Mouse (Mus musculus) bone marrow macrophage, adult 2 months (primary cell): Measurements from ENCODE around the gene Pip5k1a. TPM values are rescaled to one million over a fixed set of nuclear protein-coding genes. Genes with fewer than 3 reads are reported as not detected.
"Not testable (repeated sequence)": the region's sequence is repeated elsewhere in the genome, so short reads cannot be mapped to it uniquely, and the experiment has no call there.

Experiments
- H3K27ac ChIP-seq: 2 replicates; pipeline ENCODE4 v1.5.1; 2012; ENCODE audit warnings: low read depth, low read length; ENCODE audit not compliant: insufficient read depth
- H3K4me1 ChIP-seq: 2 replicates; pipeline ENCODE4 v1.6.1; 2012; ENCODE audit warnings: low read length; ENCODE audit not compliant: control insufficient read depth, insufficient read depth
- H3K4me3 ChIP-seq: 2 replicates; pipeline ENCODE4 v1.5.1; 2012; ENCODE audit warnings: mild to moderate bottlenecking, low read length, moderate library complexity; ENCODE audit not compliant: insufficient read depth
- CTCF ChIP-seq: IDR thresholded peaks from 2 replicates; pipeline ENCODE4 v1.5.1; 2012; ENCODE audit warnings: low read depth, mild to moderate bottlenecking, low read length, moderate library complexity
- POLR2A ChIP-seq: IDR thresholded peaks from 2 replicates; pipeline ENCODE4 v1.6.1; 2012; ENCODE audit warnings: mild to moderate bottlenecking, low read depth, low read length, borderline replicate concordance
- polyA plus RNA-seq: library from polyadenylated mRNA; stranded (reverse); fragments of >200 nt; gene quantifications from 2 replicates; pipeline ENCODE4 v1.2.4, GENCODE M21; 2012; ENCODE audit not compliant: missing spikeins, insufficient read depth, insufficient read length

Pip5k1a gene
- polyA plus RNA-seq, 1 experiment, result 23.4 TPM

- Histone ChIP-seq H3K4me1 (peaks cover 9% of the 10 kb centered on the region), H3K4me3 (no peak overlapping the region), H3K27ac (peak overlapping the region; percentile 33; the same call in 1 of the 2 replicates)
- TF ChIP-seq POLR2A (no peak), CTCF (no peak)
Observed at GRCm38 (mm10) chr3:95027057-95027645, 79.6 kb downstream of the Pip5k1a start.

DNA sequence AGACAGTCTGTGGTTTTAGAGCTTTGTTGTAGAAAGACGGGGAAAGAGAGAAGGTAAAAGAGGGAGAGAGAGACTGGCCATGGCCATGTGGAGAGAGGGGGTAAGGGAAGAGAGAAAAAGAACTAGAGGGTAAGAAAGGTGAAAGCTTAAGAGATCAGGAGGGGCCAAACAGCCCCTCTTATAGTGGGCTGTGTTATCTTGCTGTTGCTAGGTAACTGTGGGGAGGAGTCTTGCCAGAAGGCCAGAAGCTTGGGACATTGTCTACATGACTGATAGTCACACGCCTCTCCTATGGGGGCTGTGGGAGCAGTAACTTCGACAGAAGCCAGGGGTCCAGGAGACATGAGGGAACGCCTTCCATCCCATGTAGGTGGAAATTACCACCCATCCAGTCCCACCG, 81.5 kb downstream of the Pip5k1a start:
- H3K27ac ChIP-seq, result no peak overlapping the region
- H3K4me3 ChIP-seq, result no peak overlapping the region
- peaks cover 9% of the 10 kb centered on the region for H3K4me1 ChIP-seq
- TF ChIP-seq CTCF (no peak), POLR2A (no peak)

GRCm38 (mm10) chr3:95024551-95024950, 82.2 kb downstream of the Pip5k1a start:
- TF ChIP-seq POLR2A, result no peak
- no peak for TF ChIP-seq CTCF
- Histone ChIP-seq H3K27ac (no peak overlapping the region), H3K4me3 (no peak overlapping the region), H3K4me1 (peaks cover 9% of the 10 kb centered on the region)

GRCm38 (mm10) chr3:95020956-95021355, 85.8 kb downstream of the Pip5k1a start:
- H3K4me1 ChIP-seq, H3K4me3 ChIP-seq, H3K27ac ChIP-seq: not testable (repeated sequence)

DNA sequence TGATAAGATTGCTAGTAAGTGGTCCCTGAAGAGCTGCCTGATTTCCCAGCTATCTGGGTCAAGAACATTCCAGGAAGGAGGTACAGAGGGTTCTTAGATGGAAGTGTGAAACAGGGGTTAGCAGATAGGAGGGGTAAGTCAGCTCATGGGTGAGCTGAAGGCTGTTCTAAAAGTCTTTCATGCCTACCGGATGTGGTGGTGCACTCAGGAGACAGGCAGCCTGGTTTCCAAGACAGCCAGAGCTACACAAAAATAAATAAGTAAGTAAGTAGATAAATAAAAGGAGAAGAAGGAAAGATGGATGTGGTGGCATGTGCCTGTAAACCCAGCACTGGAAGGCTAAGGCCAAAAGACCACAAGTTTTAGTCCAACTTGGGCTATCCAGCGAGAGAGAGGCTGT, 88.0 kb downstream of the Pip5k1a start:
- Histone ChIP-seq H3K27ac (no peak overlapping the region), H3K4me1 (peaks cover 4% of the 10 kb centered on the region), H3K4me3 (no peak overlapping the region)
- TF ChIP-seq CTCF (no peak), POLR2A (no peak)

DNA sequence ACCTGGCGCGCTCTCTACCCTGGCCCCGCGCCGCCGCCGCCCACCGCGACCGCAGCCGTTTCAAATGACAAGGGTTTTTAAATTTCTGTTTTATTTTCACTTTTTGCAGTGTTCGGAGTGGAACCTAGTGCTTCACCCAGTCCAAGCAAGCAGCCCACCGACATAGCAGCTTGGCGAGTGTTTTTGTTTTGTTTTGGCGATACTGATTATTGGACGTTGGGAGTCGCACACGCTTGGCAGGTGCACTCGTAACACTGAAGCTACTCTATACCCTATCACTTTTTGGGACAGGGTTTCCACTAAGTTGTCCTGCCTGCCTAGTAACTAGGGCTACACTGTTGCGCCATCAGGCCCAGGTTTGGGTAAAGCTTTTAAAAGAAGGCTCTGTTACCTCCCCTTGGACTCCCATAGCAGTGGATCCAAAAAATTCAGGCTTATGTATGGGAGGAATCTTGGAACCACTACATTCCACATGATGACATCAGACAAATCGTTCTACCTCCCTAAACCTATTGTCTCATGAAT, 90.1 kb downstream of the Pip5k1a start:
- no peak for TF ChIP-seq CTCF
- no peak for TF ChIP-seq POLR2A
- Histone ChIP-seq H3K4me3 (peak overlapping the region; percentile 75), H3K27ac (peak overlapping the region; percentile 78; the same call in 1 of the 2 replicates), H3K4me1 (peaks cover 4% of the 10 kb centered on the region)

- no peak for TF ChIP-seq POLR2A
- TF ChIP-seq CTCF, result no peak
- Histone ChIP-seq H3K4me3 (peak overlapping the region; percentile 75), H3K4me1 (peaks cover 4% of the 10 kb centered on the region), H3K27ac (peak overlapping the region; percentile 78)
Observed at GRCm38 (mm10) chr3:95015891-95016531, 90.7 kb downstream of the Pip5k1a start.

GRCm38 (mm10) chr3:95015337-95015872, 91.3 kb downstream of the Pip5k1a start, which contains the start of gene Zfp687:
Gene Zfp687 (minus strand): TSS chr3:95015448.
- peaks cover 4% of the 10 kb centered on the region for H3K4me1 ChIP-seq
- H3K4me3 ChIP-seq, result peak within 1 kb of the TSS; percentile 75
- H3K27ac ChIP-seq, result peak within 1 kb of the TSS; percentile 78
- TF ChIP-seq CTCF, result no peak
- no peak for TF ChIP-seq POLR2A

GRCm38 (mm10) chr3:95014428-95015151, 92.1 kb downstream of the Pip5k1a start:
- peak overlapping the region; percentile 59 for H3K4me3 ChIP-seq
- no peak for TF ChIP-seq CTCF
- TF ChIP-seq POLR2A, result no peak
- H3K4me1 ChIP-seq, result peaks cover 4% of the 10 kb centered on the region
- H3K27ac ChIP-seq, result no peak overlapping the region
